Mouse (Mus musculus) neural tube, embryonic 13.5 days (tissue): ENCODE measurements around the gene Ccdc105. TPM values are rescaled to one million over a fixed set of nuclear protein-coding genes. Genes with fewer than 3 reads are reported as not detected.

Experiments
- ATAC-seq: fragments of 200-750 bp; cut with Nextera tagmentation; 2 replicates; pipeline ENCODE4 v1.8.0; 2017; ENCODE audit warnings: low read depth, mild to moderate bottlenecking, moderate TSS enrichment, moderate library complexity
- H3K27ac ChIP-seq: fragments of 300-500 bp; sonication (generic); replicated peaks from 2 replicates; pipeline ENCODE4 v1.5.1; 2015; ENCODE audit warnings: moderate library complexity, mild to moderate bottlenecking, inconsistent platforms
- H3K27me3 ChIP-seq: fragments of 300-500 bp; sonication (generic); 2 replicates; pipeline ENCODE4 v1.6.1; 2015; ENCODE audit warnings: mild to moderate bottlenecking, inconsistent platforms
- H3K36me3 ChIP-seq: fragments of 300-500 bp; sonication (generic); 2 replicates; pipeline ENCODE4 v1.6.1; 2015; ENCODE audit warnings: mild to moderate bottlenecking, inconsistent platforms
- H3K4me1 ChIP-seq: fragments of 300-500 bp; sonication (generic); replicated peaks from 2 replicates; pipeline ENCODE4 v1.6.1; 2015; ENCODE audit warnings: inconsistent platforms
- H3K4me2 ChIP-seq: fragments of 300-500 bp; sonication (generic); 2 replicates; pipeline ENCODE4 v1.6.1; 2015; ENCODE audit warnings: inconsistent platforms, mild to moderate bottlenecking, moderate library complexity
- H3K4me3 ChIP-seq: fragments of 300-500 bp; sonication (generic); 2 replicates; pipeline ENCODE4 v1.5.1; 2015; ENCODE audit warnings: mild to moderate bottlenecking, inconsistent platforms
- H3K9ac ChIP-seq: fragments of 300-500 bp; sonication (generic); 2 replicates; pipeline ENCODE4 v1.6.1; 2015; ENCODE audit warnings: moderate library complexity, mild to moderate bottlenecking, inconsistent platforms
- H3K9me3 ChIP-seq: fragments of 300-500 bp; sonication (generic); 2 replicates; pipeline ENCODE4 v1.6.1; 2016; ENCODE audit warnings: inconsistent platforms
- WGBS: fragments of 180-500 bp; shearing (Covaris S2); methylation state at CpG from one replicate; pipeline ENCODE4 v1.1.7; 2015; 5-methylcytosine and 5-hydroxymethylcytosine counted together
- polyA plus RNA-seq: library from polyadenylated mRNA; unstranded; fragments of >200 nt; fragmentation: Nextera tagmentation; extraction: Ambion mirVana; gene quantifications from 2 replicates; pipeline ENCODE4 v1.2.1, GENCODE M21; 2015

Ccdc105 gene
- polyA plus RNA-seq, 1 experiment from 2014 or later, result 0.11 TPM

DNA sequence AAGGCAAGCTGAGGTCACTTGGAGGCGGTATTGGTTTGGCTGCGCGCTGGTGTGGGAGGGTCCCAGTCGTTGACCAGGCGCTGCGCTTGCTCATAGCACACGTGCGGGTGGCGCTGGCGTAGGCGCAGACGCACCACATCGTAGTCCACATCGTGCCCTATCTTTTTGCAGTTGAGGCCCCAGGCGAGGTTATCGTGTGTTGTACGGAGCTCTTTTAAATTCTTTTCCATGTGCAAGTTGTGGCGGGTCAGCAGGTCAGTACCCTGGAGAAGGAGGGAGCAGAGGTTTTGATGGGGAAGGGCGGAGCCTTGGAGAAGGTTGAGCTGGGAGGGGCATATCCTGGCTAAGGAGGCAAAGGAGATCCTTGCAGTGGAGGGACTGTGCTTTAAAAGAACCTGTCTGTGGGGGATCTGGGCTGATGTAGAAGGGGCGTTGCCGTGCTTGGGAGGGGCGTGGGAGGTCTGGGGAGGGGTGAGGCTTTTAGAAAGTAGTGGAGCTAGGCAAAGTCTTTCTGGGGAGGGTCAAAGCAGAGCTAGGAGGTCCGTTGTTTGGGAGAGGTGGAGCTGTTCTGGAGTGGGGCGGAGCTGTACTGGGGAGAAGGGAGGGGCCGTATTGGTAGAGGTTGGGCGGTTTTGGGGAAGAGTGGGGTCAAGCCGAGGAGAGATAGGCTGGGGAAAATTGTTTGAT lies 5.7 kb downstream of the Ccdc105 start:
- ATAC-seq, result peak; percentile 87
- WGBS, result 1% methylated on average over 27 of the region's 27 CpGs
- Histone ChIP-seq H3K4me3 (peak overlapping the region; percentile 38), H3K36me3 (no peaks in the 10 kb centered on the region), H3K27me3 (peaks cover 20% of the 10 kb centered on the region), H3K27ac (no peak overlapping the region), H3K4me1 (peaks cover 12% of the 10 kb centered on the region), H3K9ac (peak overlapping the region; percentile 61), H3K4me2 (peak overlapping the region; percentile 60), H3K9me3 (no peaks in the 10 kb centered on the region)

DNA sequence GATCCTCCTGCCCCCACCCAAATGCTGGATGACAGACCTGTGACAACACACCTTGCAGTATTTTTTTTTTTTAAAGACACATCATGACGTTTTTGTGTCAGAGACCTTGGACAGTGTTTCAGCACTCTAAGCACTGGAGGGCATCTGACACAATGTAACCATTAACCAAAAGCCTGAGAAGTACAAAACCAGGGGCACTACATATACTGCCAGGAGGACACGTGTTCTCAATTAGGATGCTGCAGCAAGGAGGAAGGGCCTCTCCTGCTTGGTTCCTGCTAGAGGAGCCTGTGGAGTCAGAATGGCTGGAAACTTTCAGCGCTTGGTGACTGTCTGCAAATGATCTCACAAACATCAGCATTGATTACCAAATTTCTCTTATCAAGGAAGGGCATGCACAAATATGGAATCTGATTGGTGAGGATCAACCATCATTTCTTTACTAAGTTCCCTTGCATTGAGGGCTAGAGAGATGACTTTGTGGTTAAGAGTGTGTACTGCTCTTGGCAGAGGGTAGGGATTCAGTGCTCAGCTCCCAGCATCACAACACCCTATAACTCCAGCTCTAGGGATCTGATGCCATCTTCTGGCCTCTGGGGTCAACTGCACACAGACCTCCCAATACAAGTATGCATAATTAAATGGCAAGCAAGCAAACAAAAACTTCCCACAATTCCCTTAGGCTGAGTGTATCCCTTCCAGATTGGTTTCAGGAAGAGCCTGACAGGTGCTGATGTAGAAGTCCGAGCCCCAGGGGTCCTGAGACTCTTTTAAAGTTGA lies 7.2 kb downstream of the Ccdc105 start:
- 62% methylated on average over 4 of the region's 4 CpGs for WGBS
- Histone ChIP-seq H3K27ac (no peak overlapping the region), H3K4me1 (peaks cover 6% of the 10 kb centered on the region; the same call in 1 of the 2 replicates), H3K4me3 (no peak overlapping the region), H3K27me3 (peaks cover 10% of the 10 kb centered on the region; the same call in 1 of the 2 replicates), H3K36me3 (no peaks in the 10 kb centered on the region), H3K4me2 (no peak overlapping the region), H3K9me3 (no peaks in the 10 kb centered on the region), H3K9ac (no peak overlapping the region)
- no peak for ATAC-seq

DNA sequence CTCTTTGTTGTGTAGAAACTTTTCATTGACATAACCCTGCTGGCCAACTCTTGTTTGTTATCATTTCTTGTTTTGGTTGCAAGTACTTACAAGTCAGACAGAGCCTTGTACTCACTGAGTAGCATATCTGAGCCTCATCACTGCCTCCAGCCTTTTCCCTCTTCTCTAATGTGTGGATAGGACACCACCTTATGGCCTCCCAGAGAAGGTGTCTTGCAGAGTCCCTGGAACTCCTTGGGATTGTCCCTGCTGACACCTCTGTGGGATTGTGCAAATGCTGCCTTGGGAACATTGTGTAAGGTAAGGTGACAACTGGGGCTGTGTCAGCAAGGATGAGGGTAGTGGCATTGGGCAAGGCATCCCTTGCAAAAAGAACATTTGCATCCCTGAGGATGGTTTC lies 9.1 kb downstream of the Ccdc105 start:
- peaks cover 6% of the 10 kb centered on the region; the same call in 1 of the 2 replicates for H3K27me3 ChIP-seq
- H3K9ac ChIP-seq, result no peak overlapping the region
- H3K9me3 ChIP-seq, result no peaks in the 10 kb centered on the region

DNA sequence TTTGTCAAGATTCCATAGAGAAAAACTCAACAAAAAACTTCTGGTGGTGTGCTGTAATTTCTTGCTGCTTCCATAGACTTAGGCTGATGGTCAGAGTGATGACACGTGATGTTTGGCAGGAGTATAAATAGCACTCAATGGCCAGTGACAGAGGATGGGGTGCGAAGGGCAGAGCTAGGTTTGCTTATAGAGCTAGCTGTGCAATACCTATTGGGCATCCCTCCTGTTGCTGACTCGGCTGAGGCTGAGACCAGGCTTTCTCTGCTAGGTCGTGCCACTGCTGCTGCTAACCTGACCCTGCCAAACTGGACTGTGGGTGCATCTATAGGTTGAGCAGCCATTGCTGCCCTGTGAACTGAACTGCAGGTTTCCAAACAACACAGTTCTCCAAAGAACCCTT lies 13.0 kb downstream of the Ccdc105 start:
- 80% methylated on average over 4 of the region's 4 CpGs for WGBS
- Histone ChIP-seq H3K4me3 (no peak overlapping the region), H3K4me2 (no peak overlapping the region), H3K9ac (no peak overlapping the region), H3K4me1 (no peaks in the 10 kb centered on the region), H3K27me3 (no peaks in the 10 kb centered on the region), H3K27ac (no peak overlapping the region), H3K9me3 (no peaks in the 10 kb centered on the region), H3K36me3 (no peaks in the 10 kb centered on the region)
- no peak for ATAC-seq

More for the DNA sequence above, 9.1 kb downstream of the Ccdc105 start:
- Histone ChIP-seq H3K27ac (no peak overlapping the region), H3K4me1 (peaks cover 6% of the 10 kb centered on the region; the same call in 1 of the 2 replicates), H3K4me3 (no peak overlapping the region), H3K4me2 (no peak overlapping the region), H3K36me3 (no peaks in the 10 kb centered on the region)
- ATAC-seq, result no peak

DNA sequence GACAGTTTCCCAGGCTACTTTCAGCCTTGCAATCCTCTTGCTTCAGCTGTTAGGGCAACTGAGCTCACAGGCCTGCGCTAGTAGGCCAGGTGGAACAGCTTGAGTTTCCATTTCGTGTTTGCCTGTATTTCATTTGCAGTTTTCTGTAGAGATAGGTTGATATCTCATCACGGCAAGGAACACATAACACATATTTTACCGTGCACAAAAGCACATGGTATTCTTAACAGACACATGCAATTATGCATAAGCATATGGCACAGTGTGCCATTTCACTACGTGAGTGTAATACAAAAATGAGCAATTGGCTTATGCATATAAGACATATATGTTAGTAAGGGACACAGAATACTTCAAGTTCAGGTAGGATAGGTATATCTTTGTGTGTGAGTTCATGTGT lies 25.0 kb downstream of the Ccdc105 start:
- ATAC-seq, result no peak
- H3K27ac ChIP-seq, result no peak overlapping the region
- no peaks in the 10 kb centered on the region for H3K9me3 ChIP-seq
- 82% methylated on average over 5 of the region's 5 CpGs for WGBS
- no peaks in the 10 kb centered on the region for H3K36me3 ChIP-seq
- 0 out of 2 replicates have a peak, but pooled peaks cover 5% of the 10 kb centered on the region for H3K4me1 ChIP-seq
- H3K27me3 ChIP-seq, result no peaks in the 10 kb centered on the region
- H3K4me3 ChIP-seq, result no peak overlapping the region
- no peak overlapping the region for H3K4me2 ChIP-seq
- no peak overlapping the region for H3K9ac ChIP-seq

DNA sequence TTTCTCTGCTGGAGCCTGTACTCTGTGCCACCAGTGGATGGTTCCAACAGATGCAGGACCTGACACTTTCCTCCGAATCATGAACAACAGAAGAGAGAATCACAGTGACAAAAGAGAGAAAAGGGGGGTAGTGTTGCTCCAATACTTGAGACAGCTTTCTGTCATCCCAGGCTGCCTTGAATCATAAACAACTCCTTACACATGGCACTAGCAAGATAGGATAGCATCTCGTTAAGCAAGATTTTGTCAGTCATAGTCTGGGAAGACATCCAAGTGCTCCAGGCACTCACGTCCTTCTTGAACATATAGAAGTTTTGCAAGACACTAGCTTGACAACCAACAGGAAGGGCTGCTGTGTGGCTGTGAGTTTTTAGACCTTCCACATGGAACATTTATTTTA lies 25.8 kb downstream of the Ccdc105 start:
- no peak for ATAC-seq
- Histone ChIP-seq H3K27me3 (no peaks in the 10 kb centered on the region), H3K4me1 (0 out of 2 replicates have a peak, but pooled peaks cover 5% of the 10 kb centered on the region), H3K27ac (no peak overlapping the region), H3K36me3 (no peaks in the 10 kb centered on the region), H3K9ac (no peak overlapping the region), H3K9me3 (no peaks in the 10 kb centered on the region), H3K4me3 (no peak overlapping the region), H3K4me2 (no peak overlapping the region)
- 81% methylated on average over 3 of the region's 3 CpGs for WGBS

DNA sequence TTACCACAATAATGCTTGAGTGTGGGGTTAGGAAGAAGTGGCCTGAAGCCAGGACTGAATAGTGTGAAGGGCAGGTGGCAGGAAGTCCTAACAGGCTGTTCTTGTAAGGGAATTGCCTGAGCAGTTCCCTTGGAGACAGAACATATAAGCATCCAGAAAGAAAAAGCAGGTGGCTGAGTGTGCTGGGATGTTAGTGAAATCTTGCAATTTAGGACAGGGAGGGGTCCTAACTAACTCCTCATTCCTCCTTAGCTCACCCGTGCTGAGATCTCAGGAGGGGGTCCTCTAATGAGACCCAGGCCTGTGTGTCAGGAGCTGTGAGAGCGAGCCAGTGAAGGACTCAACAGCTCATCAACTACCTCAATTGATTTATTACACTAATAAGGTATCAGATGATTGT lies 29.4 kb downstream of the Ccdc105 start:
- H3K9me3 ChIP-seq, result no peaks in the 10 kb centered on the region
- no peak overlapping the region for H3K4me2 ChIP-seq
- H3K4me3 ChIP-seq, result no peak overlapping the region
- no peaks in the 10 kb centered on the region for H3K27me3 ChIP-seq
- no peak overlapping the region for H3K9ac ChIP-seq
- ATAC-seq, result no peak
- 4% methylated on average over 2 of the region's 2 CpGs for WGBS
- no peak overlapping the region for H3K27ac ChIP-seq
- H3K36me3 ChIP-seq, result no peaks in the 10 kb centered on the region
- H3K4me1 ChIP-seq, result 0 out of 2 replicates have a peak, but pooled peaks cover 5% of the 10 kb centered on the region

DNA sequence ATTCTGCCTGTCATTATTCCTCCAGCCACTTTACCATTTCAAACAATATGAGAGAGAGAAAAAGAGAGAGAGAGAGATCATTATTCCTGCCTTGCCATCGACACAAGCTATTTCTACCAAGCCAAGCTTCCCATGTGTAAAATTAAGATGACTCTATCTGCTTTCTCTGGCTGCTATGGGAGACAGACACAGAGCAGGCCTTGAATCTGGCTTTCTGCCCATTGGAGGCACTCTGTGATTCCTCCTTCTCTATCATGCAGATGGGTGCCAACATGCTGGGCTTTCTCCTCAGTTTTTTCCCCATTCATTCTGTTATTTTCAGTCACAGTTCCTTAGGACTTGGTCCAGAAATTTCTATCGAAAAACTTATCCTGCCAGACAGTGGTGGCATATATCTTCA lies 30.2 kb downstream of the Ccdc105 start:
- H3K9ac ChIP-seq, result no peak overlapping the region
- 0 out of 2 replicates have a peak, but pooled peaks cover 5% of the 10 kb centered on the region for H3K4me1 ChIP-seq
- H3K4me3 ChIP-seq, result no peak overlapping the region
- no peak overlapping the region for H3K4me2 ChIP-seq
- no peak for ATAC-seq
- H3K36me3 ChIP-seq, result no peaks in the 10 kb centered on the region
- H3K27me3 ChIP-seq, result no peaks in the 10 kb centered on the region
- H3K27ac ChIP-seq, result no peak overlapping the region
- H3K9me3 ChIP-seq, result no peaks in the 10 kb centered on the region
- WGBS, result 49% methylated on average over 2 of the region's 2 CpGs

DNA sequence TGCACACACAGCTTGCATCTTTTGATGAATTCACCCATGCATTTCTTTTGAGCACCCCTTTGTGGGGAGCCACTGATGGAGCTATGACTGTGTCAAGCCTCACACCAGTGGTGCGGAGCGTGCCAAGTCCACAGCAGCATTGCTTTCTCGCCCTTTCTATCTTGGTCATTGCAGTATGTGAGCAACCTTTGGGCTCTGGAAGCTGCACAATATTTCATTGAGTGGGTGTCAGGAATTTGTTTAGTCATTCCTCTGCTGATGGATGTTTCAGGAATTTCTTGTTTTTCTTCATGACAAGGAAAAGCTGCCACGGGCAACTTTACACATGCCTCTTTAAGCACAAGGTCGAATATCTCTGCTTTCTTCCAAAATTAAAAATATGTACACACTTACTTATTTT lies 30.8 kb downstream of the Ccdc105 start:
- no peak for ATAC-seq
- Histone ChIP-seq H3K9me3 (no peaks in the 10 kb centered on the region), H3K9ac (no peak overlapping the region), H3K4me3 (no peak overlapping the region), H3K27ac (no peak overlapping the region), H3K4me2 (no peak overlapping the region), H3K36me3 (no peaks in the 10 kb centered on the region), H3K4me1 (0 out of 2 replicates have a peak, but pooled peaks cover 5% of the 10 kb centered on the region), H3K27me3 (no peaks in the 10 kb centered on the region)
- 83% methylated on average over 5 of the region's 5 CpGs for WGBS

DNA sequence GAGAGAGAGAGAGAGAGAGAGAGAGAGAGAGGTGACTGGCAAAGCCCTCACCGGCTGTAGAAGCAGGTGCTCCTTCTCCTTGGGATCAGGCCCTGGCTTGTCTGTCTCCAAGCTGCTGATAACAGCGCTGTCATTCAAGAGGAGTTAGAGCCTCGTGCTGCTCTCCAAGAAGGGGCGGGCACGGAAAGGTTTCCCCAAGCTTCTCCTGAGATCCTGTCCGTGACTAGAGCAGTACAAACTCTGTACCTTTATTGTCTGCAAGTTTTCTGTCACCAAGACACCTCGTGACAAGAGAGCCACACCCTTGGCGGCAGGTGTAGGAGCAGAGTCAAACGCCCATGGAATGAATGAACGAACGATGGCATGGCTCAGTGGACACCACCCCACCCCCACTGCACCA lies 34.8 kb downstream of the Ccdc105 start, which contains the start of gene Casp14:
Gene Casp14 (minus strand): TSS at position 239 of the 400 bp plus-strand sequence.
- Histone ChIP-seq H3K27me3 (no peaks in the 10 kb centered on the region), H3K4me2 (no peak within 1 kb of the TSS), H3K4me1 (no peaks in the 10 kb centered on the region), H3K36me3 (no peaks in the 10 kb centered on the region), H3K9ac (no peak within 1 kb of the TSS), H3K9me3 (no peaks in the 10 kb centered on the region), H3K4me3 (no peak within 1 kb of the TSS), H3K27ac (no peak within 1 kb of the TSS)
- 75% methylated on average over 10 of the region's 11 CpGs for whole genome bisulfite sequencing
- ATAC-seq, result no peak

DNA sequence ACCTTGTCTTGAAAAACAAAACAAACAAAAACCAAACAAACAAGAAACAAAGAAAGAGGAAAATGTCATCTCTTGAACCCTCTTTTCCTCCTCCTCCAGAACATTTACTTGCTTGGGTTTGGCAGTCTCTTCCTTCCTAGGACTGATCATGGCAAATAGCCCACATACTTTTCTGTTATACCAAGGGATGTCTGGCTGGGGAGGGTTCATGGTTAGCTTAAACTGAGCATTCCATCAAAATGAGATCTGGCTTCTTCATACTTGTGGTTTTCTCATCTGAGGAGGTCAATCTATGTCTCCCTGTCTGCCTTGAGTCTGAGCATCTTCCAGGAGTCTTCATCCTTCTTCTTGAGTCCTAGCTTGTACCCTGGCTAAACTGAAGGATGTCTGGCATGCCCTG lies 36.6 kb downstream of the Ccdc105 start:
- Histone ChIP-seq H3K4me3 (no peak overlapping the region), H3K4me1 (no peaks in the 10 kb centered on the region), H3K9ac (no peak overlapping the region), H3K27ac (no peak overlapping the region), H3K4me2 (no peak overlapping the region), H3K36me3 (no peaks in the 10 kb centered on the region), H3K9me3 (no peaks in the 10 kb centered on the region), H3K27me3 (no peaks in the 10 kb centered on the region)
- ATAC-seq, result no peak

DNA sequence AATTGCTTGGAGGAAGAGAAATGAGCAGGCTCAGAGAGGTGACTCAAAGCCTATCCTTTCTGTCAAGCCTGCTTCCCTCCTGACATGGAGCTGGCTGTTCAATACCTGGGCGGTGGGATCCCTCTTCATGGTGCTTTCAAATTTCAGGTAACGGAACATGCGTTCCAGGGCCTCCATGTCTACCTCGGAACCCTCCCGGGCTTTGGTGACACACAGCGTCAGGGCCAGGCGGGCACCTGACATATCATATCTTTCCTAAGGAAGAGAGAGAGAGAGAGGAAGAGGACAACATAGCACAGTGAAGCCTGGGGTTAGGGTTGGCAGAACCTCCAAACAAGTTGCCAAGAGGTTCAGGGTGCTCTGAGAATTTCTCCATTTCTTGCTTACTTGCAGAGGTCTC lies 37.7 kb downstream of the Ccdc105 start:
- no peak overlapping the region for H3K9ac ChIP-seq
- 95% methylated on average over 7 of the region's 7 CpGs for WGBS

More for the DNA sequence above, 37.7 kb downstream of the Ccdc105 start:
- Histone ChIP-seq H3K27me3 (no peaks in the 10 kb centered on the region), H3K27ac (no peak overlapping the region), H3K9me3 (no peaks in the 10 kb centered on the region), H3K36me3 (no peaks in the 10 kb centered on the region), H3K4me2 (no peak overlapping the region), H3K4me1 (no peaks in the 10 kb centered on the region), H3K4me3 (no peak overlapping the region)
- no peak for ATAC-seq
